Mouse (Mus musculus) embryonic fibroblast, embryonic 13.5 days (primary cell): Measurements from ENCODE around the gene Crot. TPM values are rescaled to one million over a fixed set of nuclear protein-coding genes. Genes with fewer than 3 reads are reported as not detected.
"Not testable (repeated sequence)": the region's sequence is repeated elsewhere in the genome, so short reads cannot be mapped to it uniquely, and the experiment has no call there.

Source experiments
- H3K27ac ChIP-seq: 2 replicates; pipeline ENCODE4 v1.5.1; 2012; ENCODE audit warnings: low read length, control low read depth, inconsistent platforms; ENCODE audit not compliant: insufficient read depth
- H3K4me1 ChIP-seq: 2 replicates; pipeline ENCODE4 v1.6.1; 2011; ENCODE audit warnings: low read length; ENCODE audit not compliant: control insufficient read depth, insufficient read depth
- H3K4me3 ChIP-seq: 2 replicates; pipeline ENCODE4 v1.5.1; 2011; ENCODE audit warnings: mild to moderate bottlenecking, control low read depth, low read length; ENCODE audit not compliant: insufficient read depth
- CTCF ChIP-seq: IDR thresholded peaks from 2 replicates; pipeline ENCODE4 v1.5.1; 2011; ENCODE audit warnings: mild to moderate bottlenecking, control low read depth, low read length, moderate library complexity, borderline replicate concordance; ENCODE audit not compliant: insufficient read depth
- POLR2A ChIP-seq: IDR thresholded peaks from 2 replicates; pipeline ENCODE4 v1.6.1; 2011; ENCODE audit warnings: low read depth, mild to moderate bottlenecking, control low read depth, low read length, moderate library complexity
- polyA plus RNA-seq: library from polyadenylated mRNA; stranded (reverse); fragments of >200 nt; gene quantifications from 2 replicates; pipeline ENCODE4 v1.2.4, GENCODE M21; 2011; ENCODE audit warnings: low read depth; ENCODE audit not compliant: missing spikeins, insufficient read length

Crot gene
- polyA plus RNA-seq, 1 experiment: 26.8 TPM

DNA sequence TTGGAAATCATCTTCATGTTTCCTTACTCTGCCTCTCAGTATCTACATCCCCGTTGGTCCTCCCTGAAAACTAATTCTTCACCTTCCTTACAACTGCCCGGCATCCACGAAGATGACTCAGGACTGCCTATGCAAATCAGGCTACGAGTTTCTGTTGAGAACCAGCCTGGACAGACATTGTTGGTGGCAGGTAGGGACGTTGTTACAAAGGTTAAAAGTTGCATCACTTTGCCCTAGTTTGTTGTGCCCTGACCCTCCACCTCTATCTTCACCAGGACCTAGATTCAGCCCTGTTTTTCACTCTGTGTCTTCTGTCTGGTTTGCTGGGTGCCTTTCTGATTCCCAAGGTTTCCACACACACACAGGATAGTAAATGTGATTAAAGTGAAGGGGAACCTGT, 36.7 kb upstream of the Crot start:
- Histone ChIP-seq H3K4me3 (no peak overlapping the region), H3K27ac (no peak overlapping the region), H3K4me1 (no peaks in the 10 kb centered on the region)
- no peak for TF ChIP-seq POLR2A

GRCm38 (mm10) chr5:9032641-9033040, 35.5 kb upstream of the Crot start:
- no peak for TF ChIP-seq CTCF
- no peak for TF ChIP-seq POLR2A
- Histone ChIP-seq H3K4me1 (no peaks in the 10 kb centered on the region), H3K27ac (no peak overlapping the region), H3K4me3 (no peak overlapping the region)

DNA sequence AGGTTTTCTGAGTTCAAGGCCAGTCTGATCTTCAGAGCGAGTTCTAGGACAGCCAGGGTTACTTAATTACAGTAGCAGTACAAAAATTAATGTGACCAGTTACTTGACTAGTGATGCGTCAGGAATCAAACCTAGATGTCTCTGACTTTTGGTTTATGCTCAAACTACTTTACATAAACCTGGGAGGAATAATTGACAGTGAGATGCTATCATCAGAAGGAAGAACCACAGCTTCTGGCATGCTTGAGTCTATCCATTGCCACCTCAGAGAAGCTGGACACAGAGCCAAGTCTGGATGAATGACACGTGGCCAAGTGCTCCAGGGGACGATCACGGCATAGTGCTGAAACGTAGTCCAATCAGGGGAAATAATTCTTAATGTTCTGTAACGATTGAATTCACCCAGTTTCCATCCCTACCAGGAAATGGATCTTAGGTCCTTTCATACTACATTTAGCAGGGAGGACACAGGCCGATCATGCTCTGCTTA, 35.0 kb upstream of the Crot start:
- Histone ChIP-seq H3K4me1 (no peaks in the 10 kb centered on the region), H3K4me3 (no peak overlapping the region), H3K27ac (no peak overlapping the region)
- TF ChIP-seq CTCF (no peak), POLR2A (no peak)

DNA sequence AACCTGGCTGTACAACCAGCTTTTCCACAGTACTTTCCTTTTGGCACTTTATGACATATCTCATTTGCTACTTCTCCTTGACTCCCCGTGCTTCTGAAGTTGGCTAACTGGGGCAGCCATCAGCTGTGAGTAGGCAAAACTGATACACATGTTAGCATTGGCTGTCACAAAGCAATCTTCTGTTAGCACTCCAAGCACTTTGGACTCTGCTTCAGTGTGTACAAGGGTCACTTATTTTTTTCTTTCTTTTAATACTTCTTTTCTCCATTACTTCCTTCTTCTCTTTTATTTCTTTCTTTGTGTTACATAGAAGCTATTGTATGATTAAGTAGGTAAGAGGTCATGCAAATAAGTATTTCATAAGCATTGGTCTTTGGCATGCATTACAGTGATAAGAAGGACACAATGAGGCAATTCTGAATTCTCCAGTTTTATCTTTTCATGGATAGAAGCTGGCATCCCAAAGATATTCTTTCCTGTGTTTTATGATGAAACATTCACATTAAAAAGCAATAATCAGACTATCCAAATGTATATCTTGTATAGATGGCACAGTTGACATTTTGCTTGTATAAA, 31.2 kb upstream of the Crot start:
- Histone ChIP-seq H3K4me1 (no peaks in the 10 kb centered on the region), H3K27ac (no peak overlapping the region), H3K4me3 (no peak overlapping the region)
- TF ChIP-seq CTCF: no peak
- no peak for TF ChIP-seq POLR2A

DNA sequence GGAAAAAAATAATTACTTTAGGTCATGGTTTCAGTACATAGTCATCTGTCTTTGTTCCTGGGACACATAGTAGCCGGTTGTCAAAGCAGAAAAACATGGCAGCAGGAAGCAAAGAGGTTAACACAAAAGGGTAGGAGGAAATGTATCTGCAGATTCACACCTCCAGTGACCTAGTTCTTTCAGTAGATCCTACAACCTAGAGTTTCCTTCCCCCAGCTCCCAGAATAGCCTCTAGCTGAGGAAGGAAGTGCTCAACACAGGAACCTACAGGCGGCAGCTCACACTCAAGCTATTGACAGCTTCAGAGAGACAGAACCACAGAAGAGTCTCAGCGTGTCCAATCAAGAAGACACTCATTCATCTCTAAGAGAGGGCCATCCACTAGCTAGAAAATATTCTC, 18.2 kb upstream of the Crot start:
- Histone ChIP-seq H3K4me3 (no peak overlapping the region), H3K27ac (no peak overlapping the region), H3K4me1 (no peaks in the 10 kb centered on the region)
- no peak for TF ChIP-seq POLR2A
- TF ChIP-seq CTCF: no peak

DNA sequence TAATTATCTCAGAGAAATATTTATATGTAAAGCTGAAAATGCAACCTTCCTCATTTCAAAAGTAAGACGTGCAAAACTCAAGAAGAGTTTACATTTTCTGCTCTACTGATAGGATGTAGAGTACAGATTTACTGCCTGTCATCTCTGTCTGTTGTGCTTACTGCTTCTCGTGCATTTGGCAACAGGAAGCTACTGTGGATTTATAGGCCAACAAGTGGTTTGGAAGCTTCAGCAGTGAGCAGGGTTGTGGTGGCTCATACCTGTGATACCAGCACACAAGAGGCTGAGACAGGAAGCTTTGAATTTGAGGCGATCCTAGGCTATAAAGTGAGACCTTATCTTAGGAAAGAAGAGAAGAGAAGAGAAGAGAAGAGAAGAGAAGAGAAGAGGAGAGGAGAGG, 17.6 kb upstream of the Crot start:
- Histone ChIP-seq H3K4me3 (no peak overlapping the region), H3K4me1 (no peaks in the 10 kb centered on the region), H3K27ac (no peak overlapping the region)
- TF ChIP-seq CTCF (no peak), POLR2A (no peak)

DNA sequence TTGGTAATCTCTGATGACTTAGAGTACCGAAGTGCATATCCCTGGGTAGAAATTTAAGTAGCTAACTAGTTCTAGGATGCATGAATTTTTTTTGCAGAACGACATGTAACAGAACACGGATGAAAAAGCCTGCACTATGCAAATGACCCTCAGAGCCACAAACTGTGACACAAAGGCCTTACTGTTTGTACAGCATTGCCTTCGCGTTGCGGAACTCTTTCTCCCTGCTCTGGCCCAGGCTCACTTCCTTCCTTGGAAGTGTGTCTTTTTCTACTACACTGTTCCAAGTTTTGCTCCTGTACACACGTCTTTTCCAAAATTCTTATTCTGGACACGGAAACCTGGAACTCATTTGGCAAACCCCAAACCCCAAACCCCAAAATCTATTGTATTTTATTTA, 14.2 kb upstream of the Crot start:
- no peak for TF ChIP-seq CTCF
- no peak for TF ChIP-seq POLR2A
- H3K27ac ChIP-seq: no peak overlapping the region

DNA sequence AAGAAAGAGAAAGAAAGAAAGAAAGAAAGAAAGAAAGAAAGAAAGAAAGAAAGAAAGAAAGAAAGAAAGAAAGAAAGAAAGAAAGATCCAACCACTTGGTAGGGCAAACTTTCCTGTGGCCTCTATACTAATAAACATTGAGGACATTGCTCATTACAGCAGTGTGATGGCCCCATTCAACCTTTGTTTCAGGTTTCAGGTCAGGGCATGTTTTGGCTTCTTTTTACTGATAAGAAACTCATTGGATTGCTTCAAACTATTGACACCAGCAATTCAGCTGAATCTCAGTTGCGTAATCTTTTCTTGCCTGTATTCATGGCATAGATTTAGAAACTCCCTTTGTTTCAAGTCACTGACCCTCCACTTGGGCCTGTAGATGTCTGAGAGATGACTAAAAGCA, 13.0 kb upstream of the Crot start:
- H3K4me1 ChIP-seq: no peaks in the 10 kb centered on the region
- H3K27ac ChIP-seq: no peak overlapping the region
- H3K4me3 ChIP-seq: no peak overlapping the region
- TF ChIP-seq CTCF: no peak

More for the DNA sequence above, 14.2 kb upstream of the Crot start:
- no peak overlapping the region for H3K4me3 ChIP-seq
- no peaks in the 10 kb centered on the region for H3K4me1 ChIP-seq

- not testable (repeated sequence) for H3K4me3 ChIP-seq, H3K4me1 ChIP-seq, H3K27ac ChIP-seq
Observed at GRCm38 (mm10) chr5:9006585-9006984, 9.5 kb upstream of the Crot start.

DNA sequence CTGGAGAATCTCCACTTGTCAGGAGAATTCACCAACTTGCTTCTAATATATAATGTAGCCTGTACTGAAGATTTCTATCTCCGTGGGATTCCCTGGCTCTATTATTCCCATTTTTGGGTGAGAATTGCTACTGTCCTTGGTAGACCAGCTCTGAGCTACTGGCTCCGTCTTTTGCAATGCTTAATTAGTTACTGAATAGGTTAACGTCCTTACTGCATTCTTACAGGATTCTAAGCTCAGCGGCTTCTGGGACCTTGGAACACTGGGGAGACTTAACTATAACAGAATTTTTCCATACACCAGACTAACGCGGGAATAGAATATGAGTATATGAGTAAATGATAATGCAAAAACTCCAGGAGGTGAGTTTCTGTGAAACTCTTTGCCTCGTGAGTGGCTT, 2.9 kb upstream of the Crot start:
- not testable (repeated sequence) for H3K27ac ChIP-seq, H3K4me3 ChIP-seq, H3K4me1 ChIP-seq

DNA sequence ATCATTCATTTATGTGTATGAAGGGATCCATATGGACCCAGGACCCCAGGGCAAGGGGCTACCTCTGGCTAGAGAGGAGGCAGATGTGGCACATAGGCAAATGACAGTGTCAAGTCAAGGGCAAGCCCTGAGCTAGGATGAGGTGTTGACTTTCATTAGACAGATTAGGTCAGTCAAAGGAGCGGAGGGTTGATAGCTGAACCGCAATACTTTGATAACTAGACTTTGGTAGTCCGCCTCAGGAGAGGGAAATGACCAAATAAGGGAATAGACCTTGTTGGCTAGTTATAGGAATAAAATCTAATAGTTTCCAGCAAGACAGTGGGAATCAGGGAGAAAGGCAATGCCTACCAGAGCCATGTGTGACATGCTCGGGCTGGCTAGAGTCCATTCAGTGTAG, 2.0 kb upstream of the Crot start:
- no peaks in the 10 kb centered on the region for H3K4me1 ChIP-seq
- TF ChIP-seq CTCF (no peak), POLR2A (no peak)
- no peak overlapping the region for H3K27ac ChIP-seq
- no peak overlapping the region for H3K4me3 ChIP-seq

DNA sequence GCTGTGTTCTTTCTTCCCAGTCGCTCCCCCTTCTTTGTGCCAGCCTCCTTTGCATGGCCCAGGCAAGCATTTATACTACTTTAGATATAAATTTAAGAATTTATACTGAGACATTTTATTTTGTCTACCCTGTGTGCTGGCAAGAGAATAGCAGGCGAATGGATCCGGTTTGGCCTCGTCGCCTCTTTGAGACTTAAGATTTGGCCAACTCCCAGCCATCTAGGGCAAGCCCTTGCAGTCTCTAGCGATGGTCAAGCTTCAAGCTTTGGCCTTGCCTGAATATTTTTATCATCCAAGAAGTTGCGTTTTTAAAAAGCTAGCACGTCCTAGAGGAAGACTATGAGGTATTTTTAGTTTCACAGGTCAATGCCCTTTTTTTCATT, 380 bp upstream of the Crot start:
- no peak for TF ChIP-seq CTCF
- no peak for TF ChIP-seq POLR2A
- H3K27ac ChIP-seq: no peak overlapping the region
- no peaks in the 10 kb centered on the region for H3K4me1 ChIP-seq
- peak overlapping the region; percentile 51 for H3K4me3 ChIP-seq
